Mouse (Mus musculus) adrenal gland, adult 2 months (tissue): Measurements from ENCODE around the gene Stum. TPM values are rescaled to one million over a fixed set of nuclear protein-coding genes. Genes with fewer than 3 reads are reported as not detected.

ENCODE experiments used
- DNase-seq: peaks from one replicate; pipeline ENCODE4 v3.0.0; 2021
- polyA plus RNA-seq: library from polyadenylated mRNA; depleted of rRNA; stranded (reverse); fragments of >200 nt; gene quantifications from 2 replicates; pipeline ENCODE4 v1.2.3, GENCODE M21; 2012
- total RNA-seq, 2 experiments: library from RNA; stranded (reverse); gene quantifications; 2 replicates each; pipeline ENCODE4 v1.2.3; 2021

Gene Stum
- total and polyA plus RNA-seq, 3 experiments, result 0.19 to 0.63 (median 0.52) TPM

DNA sequence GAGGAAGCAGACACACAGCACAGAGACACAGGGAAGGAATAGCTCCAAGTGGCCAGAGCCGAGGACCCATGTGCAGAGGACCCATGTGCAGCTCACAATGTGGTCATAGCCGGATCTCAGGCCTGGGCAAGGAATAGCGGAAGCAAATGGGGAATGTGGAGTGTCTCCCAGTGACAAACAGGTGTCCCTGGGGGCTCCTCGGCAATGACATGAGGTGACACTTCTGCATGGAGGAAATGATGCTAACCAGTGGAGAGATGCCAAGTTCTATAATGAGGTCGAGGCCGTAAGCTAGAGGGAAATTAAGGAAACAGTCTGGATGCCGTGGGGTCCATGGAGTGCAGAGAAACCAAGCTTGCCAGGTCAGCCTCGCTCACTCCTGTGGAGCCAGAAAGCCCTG, 54.4 kb downstream of the Stum start:
- DNase-seq, result no peak

DNA sequence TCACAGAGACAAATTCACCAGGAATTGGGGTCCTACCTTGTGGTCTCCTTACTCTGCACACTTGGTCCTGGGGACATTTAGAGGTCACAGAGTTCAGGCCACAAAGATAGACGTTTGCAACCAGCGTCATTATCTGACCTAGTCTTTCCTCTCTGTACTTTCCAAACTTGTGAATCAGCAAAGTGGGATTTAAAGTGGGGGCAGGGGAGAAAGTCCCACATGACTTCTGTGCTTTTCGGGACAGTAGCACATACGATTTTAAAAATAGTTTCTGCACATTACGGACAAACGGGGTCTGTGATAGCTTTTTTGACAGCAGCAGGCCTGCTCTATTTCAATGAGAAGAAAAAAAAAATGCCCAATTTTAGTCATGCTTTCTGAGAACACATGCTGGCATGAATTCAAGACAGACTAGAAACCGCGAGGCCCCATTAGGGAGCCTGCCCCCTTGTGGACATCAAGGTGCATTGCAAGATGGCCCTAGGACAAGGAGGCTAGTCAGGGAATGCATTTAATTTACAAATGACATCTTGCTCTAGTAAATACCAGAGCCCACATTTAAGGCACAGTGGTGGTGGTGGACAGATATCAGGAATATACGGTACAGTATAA, 55.1 kb downstream of the Stum start:
- peak; percentile 68 for DNase-seq

DNA sequence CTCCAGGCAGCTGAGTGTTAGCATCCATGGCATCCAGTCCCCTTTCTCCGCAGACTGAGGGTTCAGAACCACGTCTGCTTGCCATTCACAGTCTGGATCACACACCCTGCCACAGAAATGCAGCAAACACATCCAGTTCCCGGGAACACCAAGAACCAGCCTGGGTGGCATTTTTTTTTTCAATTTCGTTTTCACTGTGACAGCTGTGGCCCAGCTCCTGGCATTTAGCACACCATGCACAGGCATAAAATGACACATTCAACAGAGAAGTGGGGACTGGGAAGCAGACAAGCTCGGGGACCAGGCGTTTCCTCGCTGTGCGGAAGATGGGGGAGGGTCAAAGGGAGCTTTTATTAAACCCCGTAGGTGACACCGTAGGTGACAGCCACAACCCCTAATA, 55.6 kb downstream of the Stum start:
- DNase-seq, result no peak

DNA sequence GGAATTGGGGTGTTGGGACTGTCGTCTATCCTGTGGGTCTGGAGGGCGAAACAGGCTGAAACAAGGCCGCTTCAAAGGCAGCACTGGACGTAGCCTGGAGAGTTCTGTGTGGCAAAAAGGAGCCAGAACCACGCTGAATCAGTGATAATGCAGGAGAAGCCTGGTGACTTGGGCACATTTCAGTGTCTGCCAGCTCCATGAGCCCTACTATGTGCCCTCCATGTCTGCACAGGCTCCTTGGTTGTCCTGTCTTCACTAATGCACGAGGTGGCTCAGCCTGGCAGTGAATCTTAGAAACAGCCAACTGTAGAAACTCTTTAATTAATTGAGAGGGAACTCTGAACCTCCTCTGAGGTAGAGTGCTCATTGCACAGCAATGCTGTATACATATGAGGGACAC, 56.9 kb downstream of the Stum start:
- no peak for DNase-seq

DNA sequence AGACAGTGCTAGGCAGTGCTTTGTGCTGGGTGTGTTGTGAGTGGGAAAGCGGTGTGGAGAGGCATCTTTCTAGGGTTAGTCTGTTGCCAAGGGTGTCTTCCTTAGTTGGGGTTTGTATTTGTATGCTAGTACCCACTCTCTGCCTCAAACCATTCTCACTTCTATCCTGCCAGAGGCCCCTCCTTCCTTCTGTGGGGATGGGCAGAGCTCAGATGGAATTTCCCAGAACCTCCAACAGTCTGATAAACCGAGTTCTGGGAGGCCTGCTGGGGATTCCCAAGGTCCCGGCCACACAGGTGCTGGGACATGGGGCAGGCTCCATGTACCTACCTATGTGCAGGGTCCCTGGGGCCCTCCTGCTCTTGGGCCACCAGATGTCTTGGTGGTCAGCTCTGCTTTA, 59.4 kb downstream of the Stum start:
- no peak for DNase-seq

DNA sequence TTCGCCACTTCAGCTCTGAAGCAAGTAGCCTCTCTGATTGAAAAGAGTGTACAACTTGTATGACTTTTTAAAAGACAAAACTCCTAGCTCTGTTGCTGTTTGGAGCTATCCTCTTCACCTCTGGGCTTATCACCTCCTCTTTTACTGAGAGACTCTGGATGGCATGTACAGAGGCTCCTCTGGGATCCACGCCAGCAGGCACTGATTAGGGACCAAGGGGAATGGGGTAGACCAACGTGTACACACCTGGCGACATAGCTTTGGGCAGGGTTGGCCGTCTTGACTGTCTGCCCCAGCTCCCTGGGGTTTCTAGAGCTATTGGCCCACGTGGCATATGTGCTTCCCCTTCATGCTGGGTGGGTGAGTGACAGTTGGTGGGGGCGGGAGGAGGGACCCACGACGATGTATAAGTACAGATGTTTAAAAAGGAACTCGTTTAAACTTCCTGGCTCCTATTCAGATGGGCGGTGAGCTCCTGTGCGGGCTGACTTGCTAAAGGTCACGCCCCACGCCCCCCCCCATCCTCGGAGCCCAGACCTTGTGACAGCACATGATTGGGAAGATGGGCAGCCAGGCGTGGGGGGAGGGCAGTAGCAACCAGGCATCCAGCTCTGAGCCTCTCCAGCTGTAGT, 60.2 kb downstream of the Stum start:
- no peak for DNase-seq

DNA sequence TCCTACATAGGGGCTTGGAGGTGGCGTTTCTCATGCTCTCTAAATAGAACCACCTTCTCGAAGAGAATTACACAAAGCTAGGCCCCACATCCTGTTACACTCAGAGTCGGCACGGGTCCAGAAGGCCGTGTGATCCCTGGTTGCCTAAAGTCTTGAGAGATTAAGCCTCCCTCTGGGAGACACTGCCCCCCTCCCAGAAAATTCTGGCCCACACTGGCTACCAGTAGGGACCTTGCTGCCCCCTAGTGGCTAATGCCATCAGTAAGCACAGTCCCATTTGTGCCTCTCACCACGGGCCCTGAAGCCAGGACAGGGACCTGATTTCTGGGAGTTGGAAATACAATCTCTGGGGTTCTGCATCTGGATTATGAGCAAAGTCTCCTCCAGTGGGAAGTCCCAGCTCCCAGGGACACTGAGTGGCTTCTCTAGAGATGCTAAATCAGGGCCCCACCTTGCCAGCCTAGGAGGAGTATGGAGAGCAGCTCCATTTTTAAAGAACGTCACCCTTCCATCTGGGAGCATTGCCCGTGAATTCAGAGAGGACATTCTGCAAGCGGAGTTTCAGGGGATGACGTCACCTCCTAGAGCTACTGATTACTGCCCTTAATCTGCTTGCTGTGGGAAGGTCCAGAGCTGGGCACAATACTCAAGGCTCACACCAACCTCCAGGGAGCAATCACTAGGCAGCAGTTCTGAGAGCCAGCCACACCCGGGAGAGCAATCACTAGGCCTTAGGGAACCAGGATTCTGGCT, 61.1 kb downstream of the Stum start:
- peak; percentile 77 for DNase-seq

DNA sequence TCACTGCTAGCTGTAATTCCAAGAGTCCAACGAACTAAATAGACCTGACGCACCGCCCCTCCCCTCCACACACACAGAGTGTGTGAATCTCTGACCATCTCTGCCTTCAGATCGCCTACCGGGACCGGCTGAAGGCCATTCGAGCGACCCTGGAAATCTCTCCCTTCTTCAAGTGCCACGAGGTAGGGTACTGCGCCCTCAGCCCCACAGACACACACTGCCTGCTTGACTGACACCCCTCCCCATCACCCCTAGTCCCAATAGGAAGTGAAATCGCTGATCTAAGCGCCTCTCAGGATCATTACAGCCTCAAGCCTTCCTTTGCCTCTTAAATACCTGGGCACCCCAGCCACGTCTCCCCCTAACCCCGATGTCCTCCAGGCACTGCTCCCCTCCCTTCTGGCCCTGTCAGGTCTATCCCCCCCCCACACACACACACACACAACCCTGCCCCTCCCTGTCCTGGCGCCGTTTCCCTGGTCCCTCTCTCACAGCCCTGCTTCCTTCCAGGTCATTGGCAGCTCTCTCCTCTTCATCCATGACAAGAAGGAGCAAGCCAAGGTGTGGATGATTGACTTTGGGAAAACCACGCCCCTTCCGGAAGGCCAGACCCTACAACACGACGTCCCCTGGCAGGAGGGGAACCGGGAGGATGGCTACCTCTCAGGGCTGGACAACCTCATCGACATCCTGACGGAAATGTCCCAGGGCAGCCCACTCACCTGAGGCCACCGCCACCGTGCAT, 62.0 kb downstream of the Stum start:
- DNase-seq, result no peak

DNA sequence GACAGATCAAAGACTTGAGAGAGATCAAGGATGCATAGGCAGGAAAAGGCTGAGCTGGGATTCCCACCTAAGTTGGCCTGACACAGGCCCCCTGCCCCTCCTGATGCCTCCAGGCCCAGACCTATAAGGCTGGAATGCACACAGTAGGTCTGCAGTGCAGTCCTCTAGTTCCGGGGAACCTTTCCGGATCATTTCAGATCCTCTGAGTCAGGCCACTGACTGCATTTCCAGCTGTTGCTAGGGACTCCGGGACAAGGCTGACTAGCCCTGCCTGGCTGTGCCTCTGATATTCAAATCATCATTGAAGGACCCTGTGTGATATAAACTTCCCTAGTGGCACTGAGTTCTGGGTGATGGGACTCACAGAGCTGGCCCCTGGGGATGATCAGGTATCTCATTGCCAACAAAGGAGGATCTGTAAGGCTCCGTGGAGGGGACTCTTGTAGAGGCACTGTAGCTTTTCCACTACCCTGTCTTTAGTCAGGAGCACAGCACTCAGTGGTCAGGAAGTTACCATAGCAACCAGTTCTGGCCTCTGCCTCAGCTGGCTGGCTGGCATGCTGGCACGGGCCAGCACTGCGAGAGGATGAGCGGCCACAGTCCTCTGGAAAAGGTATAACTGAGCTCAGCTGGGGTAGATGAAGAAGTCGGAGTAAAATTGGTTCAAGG, 62.7 kb downstream of the Stum start:
- DNase-seq, result peak; percentile 82

DNA sequence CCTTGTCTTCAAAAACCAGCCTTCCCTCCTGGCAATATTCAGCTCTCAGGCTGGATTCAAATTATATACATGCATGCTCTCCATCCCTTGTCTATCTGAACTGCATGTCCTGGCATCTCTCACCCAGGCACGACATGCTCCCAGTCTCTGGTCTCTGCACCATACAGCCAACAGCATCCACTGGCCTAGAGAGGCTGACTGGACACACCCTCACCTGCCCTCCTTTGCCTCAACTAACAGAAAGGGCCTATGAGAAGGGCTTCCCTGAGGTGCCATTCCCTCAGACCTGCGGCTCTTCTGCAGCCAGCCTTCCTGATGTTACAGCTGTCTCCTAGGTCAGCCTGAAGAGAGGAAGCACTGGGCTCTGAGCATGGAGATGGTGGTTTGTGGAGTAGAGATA, 64.2 kb downstream of the Stum start:
- DNase-seq, result no peak

DNA sequence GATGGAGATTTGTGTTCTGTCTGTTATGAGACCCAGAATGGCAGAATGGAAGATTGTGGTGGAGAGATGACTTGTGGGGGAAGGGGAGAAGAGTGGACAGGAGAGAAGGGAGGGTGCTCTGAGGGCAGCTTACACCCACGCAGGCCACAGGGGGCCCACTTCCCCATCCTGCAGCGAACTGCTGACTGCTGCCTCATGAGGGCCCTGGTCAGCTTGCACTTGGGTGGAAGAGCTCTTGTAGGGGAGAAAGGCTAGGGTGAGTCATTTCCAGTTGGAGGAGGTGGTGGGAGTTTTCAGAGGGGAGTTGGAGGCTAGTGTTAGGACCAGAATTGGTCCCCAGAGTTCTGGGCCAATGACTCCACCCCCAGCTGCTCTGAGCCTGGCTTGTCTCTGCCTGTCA, 66.2 kb downstream of the Stum start:
- DNase-seq, result peak; percentile 36

DNA sequence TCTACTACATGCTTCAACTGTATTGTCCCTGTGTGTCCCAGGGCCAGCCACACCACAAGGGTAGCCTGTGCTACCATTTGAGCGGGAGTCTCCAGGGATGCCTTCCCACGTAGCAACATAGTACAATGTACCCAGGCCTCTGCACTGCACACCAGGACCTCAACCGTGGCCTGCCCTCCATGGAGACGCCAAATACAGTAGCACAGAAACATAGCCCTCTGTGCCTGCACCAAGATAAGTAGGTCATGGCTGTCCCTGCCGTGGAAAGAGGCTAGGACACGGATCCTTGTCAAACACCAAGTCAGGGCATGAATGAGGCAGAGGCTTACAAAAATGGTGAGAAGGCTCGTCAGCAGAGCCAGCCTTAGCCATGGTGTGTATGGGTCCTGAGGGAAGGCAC, 67.5 kb downstream of the Stum start:
- DNase-seq, result no peak

DNA sequence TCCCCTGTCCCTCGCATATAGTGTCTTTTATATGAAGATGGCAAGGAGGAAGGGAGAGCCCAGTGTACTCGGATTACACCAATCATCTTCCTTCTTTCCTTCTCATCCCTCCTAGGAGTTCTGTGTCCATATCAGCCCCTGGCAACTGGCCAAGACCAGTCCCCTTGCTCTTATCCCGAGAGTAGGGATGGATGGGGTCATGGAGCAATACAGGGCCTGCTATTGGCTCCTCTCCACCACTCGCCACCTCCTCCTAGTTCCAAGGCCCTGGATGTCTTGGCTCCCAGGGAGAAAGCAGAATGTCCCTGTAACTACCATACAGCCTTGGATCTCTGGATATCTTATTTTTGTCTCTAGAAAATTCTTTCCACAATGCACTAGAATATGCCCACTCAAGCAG, 68.2 kb downstream of the Stum start:
- no peak for DNase-seq

DNA sequence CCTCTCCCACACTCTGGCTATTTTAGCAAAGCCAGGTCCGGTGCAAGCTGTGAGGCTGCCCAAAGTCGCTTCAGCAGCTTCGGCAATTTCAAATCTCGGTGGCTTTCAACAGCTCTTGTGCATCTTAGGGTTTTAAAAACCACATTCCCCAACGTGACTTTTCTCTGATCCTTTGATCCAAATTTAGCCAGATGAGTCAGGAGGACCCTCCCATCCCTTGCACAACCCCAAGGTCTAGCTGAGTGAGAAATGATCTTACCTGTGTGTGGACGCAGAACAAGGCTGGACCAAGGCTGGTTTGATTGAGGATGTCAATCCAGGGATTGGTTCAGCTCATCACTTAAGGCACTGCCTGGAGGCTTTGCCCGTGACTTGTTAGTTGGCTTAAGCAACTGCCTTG, 73.0 kb downstream of the Stum start:
- peak; percentile 74 for DNase-seq

DNA sequence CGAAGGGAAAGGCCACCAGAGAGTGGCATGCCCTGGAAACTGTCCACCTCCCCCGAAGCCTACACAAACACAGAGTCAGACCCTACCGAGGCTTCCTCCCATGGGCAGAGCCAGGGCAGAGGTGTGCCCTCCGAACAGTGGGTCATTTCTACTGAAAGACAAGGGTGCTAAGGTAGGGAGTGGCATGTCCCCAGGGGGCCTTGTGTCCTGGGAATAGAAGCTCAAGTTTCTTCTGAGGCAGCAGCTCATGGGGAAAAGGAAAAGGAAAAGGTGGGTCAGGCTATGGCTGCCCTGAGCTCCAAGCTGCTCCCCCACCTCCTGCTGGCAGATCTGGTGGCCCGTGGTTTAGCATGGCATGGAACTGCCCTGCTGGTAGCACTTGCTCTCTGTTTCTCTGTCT, 73.5 kb downstream of the Stum start:
- no peak for DNase-seq

DNA sequence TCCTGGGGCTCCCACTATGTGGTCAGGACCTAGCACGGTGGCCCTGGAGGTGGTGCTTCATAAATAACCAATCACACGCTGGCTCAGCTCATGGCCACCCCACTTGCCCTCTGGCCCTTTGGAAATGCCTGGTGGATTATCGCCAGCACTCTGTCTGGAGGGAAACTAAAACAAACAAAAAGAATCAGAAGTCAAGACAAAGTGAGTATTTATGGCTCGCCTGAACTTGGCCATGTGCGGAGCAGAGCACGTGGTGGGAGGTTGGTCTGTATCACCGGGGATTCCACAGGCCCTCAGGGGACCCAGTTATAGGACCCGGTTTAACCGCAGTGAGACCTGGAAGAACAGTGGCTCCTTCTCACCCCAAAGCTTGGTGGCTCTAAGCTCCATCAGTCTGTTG, 74.5 kb downstream of the Stum start:
- DNase-seq, result peak; percentile 84

DNA sequence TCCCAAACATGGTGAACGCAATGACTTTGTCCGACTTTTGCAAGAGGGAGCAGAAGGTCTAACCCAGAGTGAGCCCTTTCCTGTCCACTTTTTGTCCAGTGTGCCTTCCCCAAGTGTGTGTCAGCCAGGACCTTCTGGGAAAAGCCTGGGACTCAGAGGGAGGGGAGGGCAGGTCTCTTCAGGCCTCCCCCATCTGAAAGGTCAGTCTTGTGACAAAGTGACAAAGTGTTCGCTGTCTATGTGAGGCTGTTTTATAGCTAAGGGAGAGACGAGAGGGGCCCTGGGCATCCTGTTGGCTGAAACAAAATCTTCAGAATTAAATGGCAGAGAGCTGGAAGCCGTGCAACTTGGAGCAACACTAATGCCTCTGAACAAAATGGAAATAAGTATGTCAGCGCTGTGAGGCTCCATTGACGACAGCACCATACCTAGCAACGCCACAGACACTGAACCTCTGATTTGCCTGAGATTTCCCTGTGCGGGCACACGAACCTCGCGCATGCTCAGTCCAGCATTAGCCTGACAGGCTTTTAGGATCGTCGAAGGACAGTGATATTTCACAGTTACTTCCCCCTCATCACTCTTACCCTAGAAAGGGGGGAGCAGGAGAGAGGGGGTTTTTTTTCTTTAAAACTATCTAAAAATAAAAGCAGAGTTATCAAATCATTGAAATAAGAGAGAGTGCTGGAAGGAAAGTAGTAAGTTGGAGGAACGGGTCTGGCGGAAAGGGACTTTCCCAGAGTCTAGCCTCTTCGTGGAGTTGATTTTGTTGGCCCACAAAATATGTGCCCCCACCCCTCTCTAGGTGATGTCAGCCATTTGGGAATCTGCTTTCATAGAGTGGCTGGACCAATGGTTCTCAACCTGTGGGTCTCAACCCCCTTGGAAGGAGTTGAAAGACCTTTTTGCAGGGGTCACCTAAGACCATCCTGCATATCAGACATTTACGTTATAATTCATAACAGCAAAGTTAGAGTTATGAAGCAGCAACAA, 75.3 kb downstream of the Stum start:
- DNase-seq, result peak; percentile 63

DNA sequence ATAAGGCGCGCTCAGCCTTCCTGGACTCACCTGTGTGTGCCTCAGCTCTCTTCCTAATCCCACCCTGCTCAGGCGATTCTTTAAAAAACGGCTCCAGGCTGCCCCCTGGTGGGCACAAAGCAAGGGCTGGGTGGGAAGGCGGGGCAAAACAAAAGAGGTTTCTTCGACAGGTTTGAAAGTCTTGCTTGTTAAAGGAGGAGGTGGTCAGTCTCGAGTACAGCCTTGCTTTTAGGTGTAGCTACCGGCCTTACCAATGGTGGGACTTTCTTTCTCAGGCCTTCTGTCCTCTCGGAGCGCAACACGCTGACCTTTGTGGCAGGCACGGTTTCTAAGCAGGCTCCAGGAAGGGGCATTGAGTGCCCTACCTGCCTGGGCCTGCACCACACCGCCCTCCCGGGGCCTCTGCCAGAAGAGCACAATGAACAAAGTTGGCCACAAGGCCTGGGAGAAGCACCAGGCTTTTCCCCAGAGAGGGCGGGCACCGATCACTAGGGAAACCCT, 76.1 kb downstream of the Stum start:
- peak; percentile 75 for DNase-seq

DNA sequence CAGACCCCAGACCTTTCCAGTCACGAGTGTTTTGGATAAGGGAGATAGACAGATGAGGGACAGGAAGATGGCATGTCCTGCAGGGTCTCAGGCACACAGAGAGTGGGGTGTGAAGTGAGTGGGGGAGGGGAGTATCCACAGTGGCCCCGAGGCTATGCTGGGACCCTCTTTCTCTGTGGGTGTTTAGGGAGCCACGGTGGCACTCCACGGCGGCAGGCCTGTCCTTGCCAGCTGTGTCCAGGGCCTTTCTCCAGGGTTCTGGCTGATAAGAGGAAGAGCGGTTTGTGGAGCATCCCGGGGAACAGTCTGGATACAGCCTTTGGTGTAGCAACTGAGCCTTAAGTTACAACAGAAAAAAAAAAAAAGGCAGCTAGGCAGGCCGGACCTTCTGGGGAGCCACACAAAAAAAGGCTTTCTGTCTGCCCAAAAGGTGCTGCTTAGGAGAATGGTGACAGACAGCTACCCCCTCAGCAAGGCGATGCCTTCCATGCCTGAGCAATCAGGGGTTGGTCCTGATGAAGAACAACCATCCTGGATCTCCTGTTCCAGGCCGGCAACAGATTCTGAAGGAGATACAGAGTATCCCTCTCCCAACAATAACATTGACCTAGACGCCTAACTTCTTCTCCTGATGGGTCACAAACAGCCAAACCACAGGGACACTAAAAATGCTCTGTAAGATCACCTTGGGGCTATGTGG, 76.8 kb downstream of the Stum start:
- peak; percentile 35 for DNase-seq
